7 mouse cellular contexts compared by ENCODE assay signal in genomic region chr1:164898846-164899351, GRCm38 (mm10). TPM values are rescaled to one million over a fixed set of nuclear protein-coding genes. Genes with fewer than 3 reads are reported as not detected.
DNase-seq lines count a peak whose midpoint lies in the region; ATAC-seq lines count a peak whose summit lies in the region.

No protein-coding gene starts in this region.

- under 1% methylated on average over 22 of the region's 22 CpGs for WGBS in midbrain, embryonic 12.5 days

- H3K4me2 ChIP-seq in midbrain, embryonic 12.5 days (replicated peaks): peak overlapping the region; percentile 67

- H3K9me3 ChIP-seq in midbrain, embryonic 12.5 days: no peaks in the 10 kb centered on the region

- peak overlapping the region; percentile 60 for H3K9ac ChIP-seq in midbrain, embryonic 12.5 days (replicated peaks)

- intact Hi-C loops in left cerebral cortex, postnatal 4 days (cut with DNase I): loop anchor here (5.0 kb wide), 2 partner anchors 442 to 582 kb away; partner anchors contain the start of gene Atp1b1

- H3K27ac ChIP-seq in midbrain, embryonic 12.5 days (replicated peaks): peak overlapping the region; percentile 84

- H3K4me3 ChIP-seq in midbrain, embryonic 12.5 days: peak overlapping the region; percentile 52

- H3K36me3 ChIP-seq in midbrain, embryonic 12.5 days: no peaks in the 10 kb centered on the region

- peak; percentile 92 for ATAC-seq in granulocyte monocyte progenitor cell, adult 5-6 weeks (replicated peaks; ENCODE audit: poor library complexity, severe bottlenecking)
- peak; percentile 94 for ATAC-seq in midbrain, embryonic 12.5 days (ENCODE audit: low FRiP score, low read depth)

- 0 out of 2 replicates have a peak, but pooled peaks cover 4% of the 10 kb centered on the region for H3K27me3 ChIP-seq in midbrain, embryonic 12.5 days

- DNase-seq in adrenal gland, adult 8-10 months: peak; percentile 58
- peak; percentile 58 for DNase-seq in embryo, embryonic 11.5 days (ENCODE audit: low read depth, low spot score)
- DNase-seq in kidney, adult 11 months: peak; percentile 86
- DNase-seq in left cerebral cortex, postnatal 4 days: peak; percentile 84
- DNase-seq in spleen, adult 18-20 months: peak; percentile 62 to 81

- peaks cover 15% of the 10 kb centered on the region for H3K4me1 ChIP-seq in midbrain, embryonic 12.5 days

RNA-seq across cellular contexts. Expression of gene Xcl1, which starts 36.4 kb away (rescaled TPM):
- 1 to 10 TPM in 2 of 4 experiments, not detected in 2; 1.7 to 2.3 TPM for total RNA-seq in adrenal gland, adult 8-10 months (2022)
- not detected in 2 replicates for total RNA-seq in granulocyte monocyte progenitor cell, adult 5-6 weeks (2014; fragmentation: Nextera tagmentation)
- total RNA-seq in granulocyte monocyte progenitor cell, adult 5-6 weeks (2017): not detected in 2 replicates
- total RNA-seq in left cerebral cortex, postnatal 4 days (2021): not detected
- polyA plus RNA-seq in midbrain, embryonic 12.5 days (2016; fragmentation: Nextera tagmentation; extraction: Ambion mirVana): not detected in 2 replicates

Comparison
In these comparisons a context has a peak if more than half of its experiments do, and no peak if none do; other contexts are left out.
1. Peak in every context shown above with its lines: DNase-seq, ATAC-seq, H3K4me3 ChIP-seq and H3K27ac ChIP-seq.